Mouse (Mus musculus) T-helper 1 cell (primary cell): Measurements from ENCODE around the gene Rhox2a.
"Not testable (repeated sequence)": the region's sequence is repeated elsewhere in the genome, so short reads cannot be mapped to it uniquely, and the experiment has no call there.

Source experiments
- in situ Hi-C: fragments of 300-600 bp; cut with MboI, MseI; formaldehyde crosslinking; loops from one replicate; pipeline ENCODE4 v1.15.1; 2025; ENCODE audit warnings: high pct_unique_total_duplicates

Rhox2a gene

GRCm38 (mm10) chrX:37244676-37245075, at the start of gene Rhox2a:
Rhox2a (plus strand) TSS chrX:37244976.
- in situ Hi-C loops: loop anchor here (10.0 kb wide), 1 partner anchor 560 kb away; the partner anchor contains the start of gene Rhox5

GRCm38 (mm10) chrX:37198676-37199075, 46.1 kb upstream of the Rhox2a start:
- in situ Hi-C loops: no loop called here

- in situ Hi-C loops: no loop called here
Measured at GRCm38 (mm10) chrX:37210941-37211340, 33.8 kb upstream of the Rhox2a start, which contains the start of gene Gm9. Gm9 (minus strand) TSS chrX:37211041.

GRCm38 (mm10) chrX:37222158-37222557, 22.6 kb upstream of the Rhox2a start, which contains the start of gene Rhox1:
Rhox1 (minus strand) TSS chrX:37222258.
- in situ Hi-C loops: not testable (repeated sequence)

- in situ Hi-C loops: loop anchor here (5.0 to 10.0 kb wide), 2 partner anchors 293 to 555 kb away; partner anchors contain the start of genes Rhox3e and Rhox5
Measured at GRCm38 (mm10) chrX:37249619-37250018, 4.8 kb downstream of the Rhox2a start, which contains the start of gene Rhox3a. Rhox3a (plus strand) TSS chrX:37249919.

GRCm38 (mm10) chrX:37265038-37265437, 20.3 kb downstream of the Rhox2a start, which contains the start of gene Rhox4a:
Rhox4a (plus strand) TSS chrX:37265338.
- in situ Hi-C loops: not testable (repeated sequence)
